Mouse (Mus musculus): Measurements from ENCODE around the gene Eif4ebp2.

The Eif4ebp2 gene

DNA sequence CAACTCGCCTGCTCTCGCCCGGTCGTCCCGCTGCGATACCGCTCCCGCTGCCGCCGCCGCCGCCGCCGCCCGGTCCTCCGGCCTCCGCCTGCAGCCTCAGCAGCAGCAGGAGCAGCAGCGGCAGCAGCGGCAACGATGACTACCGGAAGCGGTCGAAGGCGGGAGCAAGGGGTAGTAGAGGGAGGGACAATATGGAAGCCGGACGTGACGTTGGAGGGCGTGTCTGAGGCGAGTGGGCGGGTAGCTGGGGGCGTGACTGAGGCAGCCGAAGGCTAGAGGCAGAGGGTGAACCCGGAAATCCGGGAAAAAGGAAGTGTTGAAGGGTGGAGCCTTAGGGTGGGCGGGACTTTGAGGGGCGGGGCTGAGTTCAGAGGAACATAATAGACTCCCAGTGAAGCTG, at the start of gene Eif4ebp2:
Gene Eif4ebp2 (minus strand): TSS at position 17 of the 400 bp plus-strand sequence.
- DNase-seq (ENCODE audit: low spot score in 2 of 2), result peak; percentile 94 to 97

DNA sequence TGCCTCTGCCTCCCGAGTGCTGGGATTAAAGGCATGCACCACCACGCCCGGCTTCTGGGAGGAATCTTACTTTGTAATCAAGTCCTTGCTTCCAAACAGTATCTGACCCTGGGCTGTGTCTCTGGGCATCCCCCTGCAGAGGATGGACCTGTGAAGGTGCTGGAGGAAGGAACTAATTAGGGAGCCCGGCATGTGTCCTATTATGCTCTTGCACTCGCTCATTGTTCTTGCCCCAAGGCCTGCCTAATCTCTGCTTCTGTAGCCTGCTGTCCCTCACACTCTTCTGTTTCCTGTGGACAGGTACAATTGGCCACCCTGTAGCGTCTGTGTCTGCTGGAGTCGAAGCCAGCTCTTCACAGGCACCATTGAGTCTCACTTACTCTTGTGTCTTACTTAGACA, 48.3 kb upstream of the Eif4ebp2 start:
- DNase-seq (ENCODE audit: low spot score in 2 of 2), result no peak

DNA sequence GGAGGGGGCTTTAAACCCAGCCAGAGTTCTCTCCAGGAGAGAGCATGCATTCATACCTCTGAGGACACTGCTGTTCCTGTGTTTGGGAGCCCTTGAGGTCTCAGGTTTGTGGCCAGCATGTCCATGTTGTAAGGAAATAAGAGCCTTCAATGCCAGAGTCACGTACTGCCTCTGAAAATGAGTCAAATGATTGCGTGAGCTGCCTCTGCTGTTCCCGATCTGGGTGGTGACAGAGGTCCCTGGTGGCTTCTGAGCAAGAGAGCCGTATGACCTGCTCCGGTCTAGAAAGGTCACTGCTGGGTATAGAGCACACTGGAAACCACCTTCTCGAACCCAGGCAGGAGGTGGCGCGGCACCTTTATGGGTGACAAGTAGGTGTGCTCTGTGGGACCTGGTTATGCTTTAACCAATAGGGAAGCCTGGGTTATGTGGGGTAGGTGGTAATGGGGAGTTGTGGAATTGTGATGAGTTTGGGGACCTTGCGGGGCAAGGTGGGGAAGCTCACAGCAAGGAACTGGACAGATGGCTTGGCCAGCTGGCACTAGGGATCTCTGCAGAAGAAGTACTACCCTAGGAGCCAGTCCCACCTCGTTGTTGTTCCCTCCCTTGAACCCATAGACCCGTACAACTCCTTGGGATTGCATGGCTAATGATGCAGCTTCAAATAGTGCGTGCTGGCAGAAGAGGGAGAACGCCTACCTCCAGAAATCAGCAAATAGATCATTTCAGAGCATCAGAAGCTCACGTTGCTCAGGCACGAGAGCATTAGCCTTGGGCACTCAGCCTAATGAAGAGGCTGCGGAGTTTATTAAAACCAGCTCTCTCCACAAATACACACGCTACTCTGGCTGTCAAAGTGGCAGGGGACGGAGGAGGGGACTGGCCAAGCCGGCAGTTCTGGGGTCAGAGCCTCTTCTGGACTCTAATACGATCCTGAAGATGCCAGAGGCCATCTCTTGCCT, 47.3 kb upstream of the Eif4ebp2 start:
- DNase-seq (ENCODE audit: low spot score in 2 of 2), result no peak

DNA sequence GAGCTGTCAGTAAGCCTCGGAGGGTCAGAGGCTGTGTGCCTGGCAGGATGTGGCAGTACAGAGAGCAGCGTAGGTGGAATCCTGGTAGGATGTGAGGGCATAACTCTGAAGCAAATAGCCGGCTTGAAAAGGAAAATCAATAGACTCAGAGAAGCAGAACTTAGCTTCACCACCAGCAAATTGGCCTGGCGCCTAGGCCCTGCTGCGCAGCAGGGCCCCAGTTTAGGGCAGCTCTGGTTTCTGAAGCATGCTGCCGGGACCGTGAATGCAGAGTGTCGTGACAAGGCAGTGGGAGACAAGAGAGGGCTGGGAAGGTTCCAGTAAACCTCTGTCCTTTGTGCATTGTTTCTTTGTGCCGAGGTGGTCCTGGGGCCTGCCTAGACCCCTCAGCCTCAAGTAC, 43.8 kb upstream of the Eif4ebp2 start:
- DNase-seq (ENCODE audit: low spot score in 2 of 2), result no peak

DNA sequence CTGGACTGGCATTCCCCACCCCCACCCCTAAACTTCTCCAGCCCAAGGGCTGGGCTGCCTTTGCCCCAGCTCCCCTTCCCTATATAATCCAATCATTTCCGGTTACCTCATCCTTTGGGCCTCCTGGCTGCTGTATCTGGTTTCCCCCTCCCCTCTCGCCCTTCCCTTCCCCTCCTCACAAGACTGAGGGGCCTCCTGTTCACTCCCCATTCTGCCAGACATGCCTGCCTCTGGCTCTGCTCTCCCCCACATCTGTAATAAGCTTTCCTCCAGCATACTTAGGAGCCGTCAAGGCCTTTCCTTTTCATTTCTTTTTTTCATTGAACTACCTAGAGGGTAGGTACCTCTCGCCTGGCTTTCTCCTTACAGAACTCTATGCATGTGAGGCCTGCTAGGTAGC, 43.0 kb upstream of the Eif4ebp2 start:
- DNase-seq (ENCODE audit: low spot score in 2 of 2), result no peak

DNA sequence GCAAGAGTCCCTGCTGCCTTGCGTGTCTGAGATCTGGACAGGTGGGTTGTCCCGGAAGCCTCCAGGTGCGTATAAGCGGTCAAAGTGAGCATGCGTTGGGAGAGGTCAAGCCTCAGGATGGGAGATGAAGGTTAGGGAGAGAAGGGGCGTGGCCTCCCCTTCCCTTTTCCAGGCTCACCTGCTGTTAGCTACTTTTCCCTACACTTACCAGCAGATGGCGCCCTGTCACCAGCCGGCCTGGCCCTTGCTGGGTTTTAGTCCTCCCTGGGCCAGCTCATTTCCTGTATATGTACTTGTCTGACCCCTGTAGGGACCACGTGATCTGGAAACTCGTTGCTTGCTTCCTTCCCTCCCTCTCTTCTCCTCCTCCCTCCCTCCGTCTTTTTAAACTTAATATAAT, 39.6 kb upstream of the Eif4ebp2 start:
- DNase-seq (ENCODE audit: low spot score in 2 of 2), result peak; percentile 63 to 80

DNA sequence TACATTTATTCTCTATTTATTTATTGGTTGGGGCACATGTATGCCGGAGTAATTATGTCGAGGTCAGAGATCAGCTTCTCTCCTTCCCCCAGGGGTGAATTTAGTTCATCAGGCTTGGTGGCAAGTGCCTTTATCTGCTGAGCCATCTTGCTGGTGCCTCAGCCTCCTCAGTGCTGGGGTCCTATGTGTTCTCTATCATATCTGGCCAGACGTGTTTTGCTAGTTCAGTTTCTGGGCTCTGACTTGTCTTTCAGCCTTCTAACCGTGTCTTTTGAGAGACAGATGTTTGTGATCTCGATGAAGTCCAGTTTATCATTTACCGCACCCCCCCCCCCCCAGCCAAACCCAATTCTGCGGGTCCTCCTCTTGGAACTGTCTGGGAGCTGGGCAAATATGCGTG, 39.1 kb upstream of the Eif4ebp2 start:
- no peak for DNase-seq (ENCODE audit: low spot score in 2 of 2)

DNA sequence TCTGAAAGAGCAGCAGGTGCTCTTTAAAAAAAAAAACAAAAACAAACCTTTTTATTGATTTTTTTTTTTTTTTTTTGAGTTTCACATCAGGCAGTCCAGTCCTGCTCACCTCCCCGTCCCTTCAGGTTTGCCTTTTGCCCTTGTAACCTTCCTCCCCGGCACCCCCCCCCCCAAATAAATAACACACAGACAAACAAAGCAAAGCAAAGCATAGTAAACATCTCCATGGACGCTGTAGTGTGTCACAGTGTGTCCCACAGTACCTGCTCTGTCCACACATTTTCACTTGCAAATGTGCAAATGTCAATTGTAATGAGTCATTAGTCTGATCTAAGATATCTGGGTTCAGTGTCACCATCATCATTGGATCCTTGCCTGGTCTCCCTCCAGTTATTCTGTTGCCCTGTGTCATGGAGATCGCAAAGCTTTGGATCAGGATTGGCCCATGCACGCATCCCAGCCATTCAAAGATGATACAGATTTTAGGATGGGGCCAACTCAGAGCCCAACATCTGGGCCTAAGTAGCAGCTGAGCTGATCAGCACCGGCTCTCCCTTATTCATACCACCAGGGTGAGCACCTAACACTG, 36.2 kb upstream of the Eif4ebp2 start:
- DNase-seq (ENCODE audit: low spot score in 2 of 2), result no peak

DNA sequence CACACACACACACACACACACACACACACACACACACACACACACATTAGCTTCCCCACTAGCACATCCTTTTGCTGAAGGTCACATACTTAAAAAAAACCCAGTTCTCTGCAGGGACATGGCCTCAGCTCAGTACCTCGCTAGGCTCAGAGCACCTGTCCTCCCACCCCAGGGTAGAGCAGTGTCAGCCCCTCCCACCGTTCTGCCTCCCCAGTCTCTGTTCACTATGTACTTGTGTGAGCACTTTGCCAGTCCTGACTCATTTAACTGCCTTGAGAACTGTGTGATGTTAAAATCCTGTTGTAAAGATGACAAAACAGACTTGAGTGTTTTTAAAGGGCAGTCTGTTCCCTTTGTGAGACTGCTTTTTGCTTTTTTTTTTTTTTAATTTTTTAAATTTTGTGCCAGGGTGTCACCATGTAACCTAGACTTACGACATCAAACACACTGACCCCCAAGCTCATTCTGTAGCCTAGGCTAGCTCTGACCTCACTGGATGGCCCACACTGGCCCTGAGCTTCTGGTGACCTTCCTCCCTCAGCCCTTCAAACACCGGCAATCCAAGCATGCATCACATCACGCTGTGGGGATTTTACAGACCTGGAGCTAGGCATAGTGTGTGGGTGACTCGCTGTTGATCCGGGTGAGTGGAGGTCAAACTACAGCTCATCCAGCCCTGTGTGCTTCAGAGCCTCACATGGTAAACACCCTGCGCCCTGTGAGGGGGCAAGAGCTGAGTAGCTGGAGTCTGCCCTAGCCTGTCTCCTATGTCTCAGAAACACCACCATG, 34.3 kb upstream of the Eif4ebp2 start:
- DNase-seq (ENCODE audit: low spot score in 2 of 2), result no peak

DNA sequence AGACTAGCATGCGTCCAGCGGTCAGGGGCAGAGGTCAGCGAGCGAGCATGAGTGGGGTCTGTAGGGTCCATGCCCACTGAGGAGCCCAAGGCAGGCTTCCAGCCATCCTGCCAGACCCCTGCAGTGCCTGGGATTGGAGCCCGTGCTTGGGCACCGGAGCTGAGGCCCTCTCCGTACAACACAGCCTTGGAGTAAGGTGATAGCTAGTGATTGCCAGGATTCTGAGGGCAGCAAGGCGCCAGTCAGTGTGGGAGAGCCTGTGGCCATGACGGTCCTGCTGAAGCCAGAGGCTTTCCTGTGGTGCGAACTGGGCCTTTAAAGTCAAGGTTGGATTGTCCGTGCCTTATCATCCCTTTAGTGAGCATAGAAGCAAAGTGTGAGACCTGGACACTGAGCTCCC, 32.3 kb upstream of the Eif4ebp2 start:
- no peak for DNase-seq (ENCODE audit: low spot score in 2 of 2)

DNA sequence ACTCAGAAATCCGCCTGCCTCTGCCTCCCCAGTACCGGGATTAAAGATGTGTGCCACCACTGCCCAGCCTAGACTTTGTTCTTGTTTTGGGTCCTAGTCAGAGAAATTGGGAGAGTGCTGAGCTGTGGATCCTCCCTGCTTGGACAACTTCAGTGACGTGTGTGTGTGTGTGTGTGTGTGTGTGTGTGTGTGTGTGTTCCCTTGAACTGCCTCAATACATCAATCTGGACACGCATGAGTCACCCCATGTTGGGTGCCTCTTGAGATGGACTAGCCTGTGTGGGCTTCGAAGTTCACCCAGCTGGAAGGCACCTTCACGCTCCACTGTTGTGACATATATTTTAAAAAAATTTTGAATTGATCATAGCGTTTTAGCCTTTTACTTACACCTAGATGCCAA, 30.3 kb upstream of the Eif4ebp2 start:
- DNase-seq (ENCODE audit: low spot score in 2 of 2), result no peak

DNA sequence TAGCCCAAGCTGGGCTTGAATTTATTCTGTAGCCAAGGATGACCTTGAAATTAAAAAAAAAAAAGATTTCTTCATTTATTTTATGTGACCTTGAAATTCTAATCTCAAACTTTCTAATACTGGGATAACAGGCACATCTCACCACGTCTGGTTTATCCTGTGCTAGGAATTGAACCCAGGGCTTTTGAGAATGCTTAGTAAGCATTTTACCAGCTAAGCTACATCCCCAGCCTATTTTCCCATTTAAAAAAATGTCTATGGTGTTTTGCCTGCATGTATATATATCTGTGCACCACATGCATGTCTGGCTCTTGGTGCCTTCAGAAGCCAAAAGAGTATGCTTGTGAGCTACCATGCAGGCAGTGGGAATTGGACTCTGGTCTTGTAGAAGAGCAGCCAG, 28.0 kb upstream of the Eif4ebp2 start:
- no peak for DNase-seq (ENCODE audit: low spot score in 2 of 2)

DNA sequence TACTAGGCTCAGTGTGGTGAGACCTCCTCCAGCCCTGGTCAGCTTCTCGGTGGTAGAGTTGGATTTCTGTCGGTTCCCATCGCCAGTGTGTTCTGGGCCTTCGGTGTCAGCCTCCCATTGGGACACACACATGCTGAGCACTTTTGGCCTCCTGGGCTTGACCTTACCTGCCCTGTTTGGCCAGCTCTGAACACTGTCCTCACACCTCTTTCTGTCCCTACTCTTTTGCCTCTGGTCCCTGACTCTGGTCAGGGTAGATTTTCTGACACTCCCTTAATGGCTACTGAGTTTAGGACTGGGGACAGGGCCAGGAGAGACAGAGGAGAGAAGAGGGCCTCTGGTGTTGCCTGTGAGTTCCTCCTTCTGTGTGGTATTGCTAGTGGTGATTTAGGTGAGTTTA, 27.5 kb upstream of the Eif4ebp2 start:
- DNase-seq (ENCODE audit: low spot score in 2 of 2), result no peak

DNA sequence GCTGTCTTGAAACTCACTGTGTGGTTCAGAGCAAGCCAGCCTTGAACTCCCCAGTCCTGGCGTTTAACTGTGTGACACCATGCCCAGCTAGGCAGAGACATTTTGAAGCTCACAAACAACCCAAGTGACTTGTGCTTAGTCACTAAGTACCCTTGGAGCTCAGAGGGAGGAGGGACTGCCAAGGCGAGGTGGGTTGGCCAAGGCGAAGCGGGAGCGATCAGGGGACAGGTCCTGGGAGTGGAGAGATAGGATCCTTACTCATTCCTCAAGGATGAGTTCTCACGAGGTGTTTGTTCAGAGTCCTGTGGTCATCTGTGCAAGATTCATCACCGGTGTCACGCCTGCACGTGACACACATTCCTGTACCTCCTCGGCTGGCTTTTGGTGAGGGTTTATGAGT, 27.0 kb upstream of the Eif4ebp2 start:
- DNase-seq (ENCODE audit: low spot score in 2 of 2), result no peak

DNA sequence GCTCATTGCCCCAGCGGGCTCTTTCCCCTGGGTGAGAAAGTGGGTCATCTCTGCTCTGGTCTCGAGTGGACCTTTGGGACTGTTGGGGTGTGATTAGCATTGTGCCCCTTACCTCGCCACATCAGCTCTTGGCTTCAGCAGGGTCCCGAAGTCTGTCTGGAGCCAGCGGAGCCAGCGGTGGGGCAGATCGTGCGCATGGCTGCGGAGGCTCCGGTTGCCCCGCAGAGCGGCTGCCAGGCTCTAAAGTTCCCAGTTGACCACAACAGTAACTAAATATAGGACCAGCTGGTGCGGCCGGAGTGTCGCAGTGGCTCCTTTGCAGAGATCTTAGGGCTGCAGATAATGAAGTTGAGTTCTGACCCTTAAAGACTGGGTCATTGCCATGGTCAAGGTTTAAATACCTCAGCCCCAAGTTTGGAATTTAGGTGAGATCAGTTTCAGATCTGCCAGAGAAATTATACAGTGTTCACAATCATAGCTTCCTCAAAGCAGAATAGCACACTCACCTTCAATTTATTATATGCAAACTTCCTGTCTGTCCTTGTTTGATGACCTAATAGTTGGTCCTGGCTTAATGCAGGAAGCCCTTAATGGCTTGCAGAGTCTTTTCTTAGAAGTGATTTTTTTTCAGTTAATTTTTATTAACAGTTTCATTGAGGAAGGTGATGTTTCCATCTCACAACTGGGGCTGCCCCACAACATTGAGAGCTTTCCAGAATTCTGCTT, 24.1 kb upstream of the Eif4ebp2 start:
- DNase-seq (ENCODE audit: low spot score in 2 of 2), result no peak

DNA sequence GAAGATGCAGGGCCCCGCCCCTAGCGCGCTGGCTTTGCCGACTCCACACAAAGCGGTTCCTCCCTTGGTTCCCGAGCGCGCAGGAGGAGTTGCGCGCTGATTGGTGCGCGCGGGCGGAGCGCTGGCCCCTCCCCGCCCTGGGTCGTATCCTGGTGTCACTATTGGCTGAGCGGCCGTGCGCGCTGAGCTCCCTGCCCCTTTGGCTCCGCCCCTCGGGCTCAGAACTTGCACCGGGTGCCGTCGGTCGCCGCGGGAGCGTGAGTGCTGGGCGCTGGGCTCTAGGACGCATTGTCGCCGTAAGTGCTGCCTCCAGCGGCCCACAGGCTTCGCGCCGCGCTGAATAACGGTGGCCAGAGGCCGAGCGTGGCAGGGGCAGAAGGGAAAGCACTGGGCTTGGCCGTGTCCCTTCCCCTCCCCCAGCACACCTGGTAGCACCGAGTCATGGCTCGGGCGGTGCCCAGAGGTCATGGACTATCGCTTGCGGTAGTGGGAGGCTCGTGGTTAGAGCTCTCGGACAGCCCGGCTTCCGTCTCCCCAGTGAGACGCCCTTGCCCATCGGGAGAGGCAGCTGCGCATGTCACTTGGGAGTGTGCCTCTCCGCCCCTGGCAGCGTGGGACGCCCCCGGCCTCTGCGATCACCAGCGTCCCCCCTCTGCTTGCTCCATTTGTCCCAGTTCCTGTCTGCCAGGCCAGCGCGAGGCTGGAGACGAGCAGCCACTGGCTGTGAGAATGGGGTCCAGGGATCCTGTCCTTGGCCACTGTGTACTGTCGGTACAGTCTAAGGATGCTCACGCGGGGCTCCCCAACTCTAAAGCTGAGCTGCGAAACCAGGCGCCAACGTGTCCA, 23.4 kb upstream of the Eif4ebp2 start, which contains the start of gene Lrrc20:
Gene Lrrc20 (plus strand): TSS at position 208 of the 846 bp plus-strand sequence.
- DNase-seq (ENCODE audit: low spot score in 2 of 2), result peak; percentile 69 to 90

DNA sequence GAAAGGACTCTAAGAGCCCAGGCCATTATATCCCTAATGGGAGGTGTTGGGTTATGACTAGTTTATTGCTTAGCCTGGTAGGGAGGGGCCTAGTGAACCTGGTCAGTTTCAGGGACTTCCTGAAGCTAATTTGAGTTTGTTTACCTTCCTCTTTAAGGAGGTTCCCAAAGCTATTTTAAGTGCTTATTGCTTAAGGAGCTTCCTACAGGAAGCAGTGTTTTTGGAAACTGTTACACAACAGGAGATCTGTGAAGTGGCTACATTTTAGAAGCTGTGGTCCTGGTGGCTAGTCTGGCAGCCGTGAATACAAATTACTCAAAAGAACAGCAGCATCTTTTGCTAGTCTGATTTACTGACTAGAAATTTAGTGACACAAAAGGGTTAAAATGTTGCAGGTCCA, 21.9 kb upstream of the Eif4ebp2 start:
- DNase-seq (ENCODE audit: low spot score in 2 of 2), result no peak

DNA sequence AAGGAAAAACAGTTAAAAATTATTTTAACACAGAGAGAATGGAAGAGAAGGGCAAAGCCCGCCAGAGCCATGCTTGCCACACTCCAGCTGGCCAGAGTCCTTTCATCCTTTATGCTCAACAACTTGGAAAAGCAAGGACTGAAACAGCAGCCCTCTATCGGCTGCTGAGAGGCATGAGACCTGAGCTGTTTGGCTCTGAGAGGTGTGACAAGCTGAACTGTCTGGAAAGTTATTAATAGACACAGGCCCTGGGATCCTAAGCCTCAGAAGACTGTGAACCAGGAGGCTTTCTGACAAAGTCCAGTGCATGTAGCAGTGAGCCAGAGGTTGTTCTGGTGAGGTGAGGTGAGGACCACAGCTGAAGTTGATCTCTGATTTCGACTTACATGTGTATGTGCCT, 21.2 kb upstream of the Eif4ebp2 start:
- DNase-seq (ENCODE audit: low spot score in 2 of 2), result no peak

DNA sequence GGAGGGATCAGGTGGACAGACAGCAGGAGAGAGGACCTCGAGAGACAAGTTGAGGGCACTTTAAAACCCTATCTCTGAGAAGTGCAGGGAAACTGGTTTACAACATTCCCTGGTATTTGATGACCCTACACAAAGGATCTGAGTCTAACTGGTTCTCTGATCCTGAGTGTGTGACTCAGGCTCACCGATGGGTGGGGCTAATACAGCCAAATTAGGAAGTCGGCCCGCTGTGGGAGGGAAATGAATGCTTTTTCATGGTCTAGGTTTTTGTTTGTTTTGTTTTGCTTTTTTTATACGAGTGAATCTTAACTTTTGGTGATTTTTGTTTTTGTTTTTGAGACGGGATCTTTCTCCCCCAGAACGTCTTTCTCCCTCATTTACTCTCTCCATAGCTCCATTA, 16.4 kb upstream of the Eif4ebp2 start:
- no peak for DNase-seq (ENCODE audit: low spot score in 2 of 2)

DNA sequence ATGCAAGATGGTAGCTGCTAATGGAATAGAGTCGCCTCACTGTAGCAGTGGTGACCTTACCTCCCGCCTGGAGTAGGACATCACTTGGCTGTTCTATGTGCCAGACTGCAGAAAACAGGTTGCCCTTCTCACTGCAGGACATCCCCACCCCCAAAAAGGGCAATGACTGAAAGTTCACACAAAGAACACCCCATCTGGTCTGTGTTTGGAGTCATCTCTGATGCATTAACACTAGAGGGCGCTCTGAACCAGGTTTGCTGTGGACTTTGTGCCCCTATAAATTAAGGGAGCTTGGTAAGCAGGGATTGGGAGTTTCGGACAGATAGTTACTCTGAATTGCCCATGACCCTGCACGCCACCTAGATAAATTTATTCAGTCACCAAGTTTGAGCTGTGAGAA, 14.4 kb upstream of the Eif4ebp2 start:
- DNase-seq (ENCODE audit: low spot score in 2 of 2), result no peak

DNA sequence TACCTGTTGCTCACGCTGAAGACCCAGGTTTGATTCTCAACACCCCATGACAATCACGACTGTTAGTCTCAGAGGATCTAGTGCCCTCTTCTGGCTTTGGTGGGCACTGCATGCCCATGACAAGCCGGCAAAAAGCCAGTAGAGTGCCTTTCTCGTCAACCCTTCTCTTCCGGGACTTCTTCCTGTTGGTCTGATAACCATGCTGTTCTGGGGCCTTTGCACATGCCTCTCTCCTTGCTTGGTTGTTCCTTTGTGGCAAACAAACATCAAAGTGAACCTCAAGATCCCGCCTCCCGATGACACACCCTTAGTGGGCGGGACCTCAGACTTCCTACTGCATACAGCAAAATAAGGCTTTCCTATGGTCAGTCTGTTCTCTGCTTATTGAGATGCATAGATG, 13.8 kb upstream of the Eif4ebp2 start:
- DNase-seq (ENCODE audit: low spot score in 2 of 2), result no peak

All from cerebellum, postnatal 4 days (tissue).